Mouse (Mus musculus) hindbrain, postnatal 0 days (tissue): ENCODE measurements at regions not wholly inside any gene's neighbourhood (a gene's known extent, or its start where the extent isn't known, plus 50 kb on each side); places are given as distances from the start of the nearest gene placed in this dataset.
A peak's percentile ranks its signal among the peaks of the same experiment; 100 is the strongest.

Experiments
- ATAC-seq: fragments of 200-750 bp; cut with Nextera tagmentation; 2 replicates; pipeline ENCODE4 v1.8.0; 2017; ENCODE audit warnings: mild to moderate bottlenecking, moderate TSS enrichment, moderate library complexity
- DNase-seq: peaks from one replicate; pipeline ENCODE4 v3.0.0-alpha.2; 2015; ENCODE audit warnings: low spot score
- H3K27ac ChIP-seq: fragments of 300-500 bp; sonication (generic); 2 replicates; pipeline ENCODE4 v1.5.1; 2014; ENCODE audit warnings: mild to moderate bottlenecking
- H3K27me3 ChIP-seq: fragments of 300-500 bp; sonication (generic); 2 replicates; pipeline ENCODE4 v1.6.1; 2014; ENCODE audit warnings: low read length, mixed read lengths; ENCODE audit not compliant: insufficient read depth
- H3K36me3 ChIP-seq: fragments of 300-500 bp; sonication (generic); 2 replicates; pipeline ENCODE4 v1.6.1; 2014; ENCODE audit warnings: low read length, mixed read lengths; ENCODE audit not compliant: insufficient read depth
- H3K4me1 ChIP-seq: fragments of 300-500 bp; sonication (generic); 2 replicates; pipeline ENCODE4 v1.6.1; 2014; ENCODE audit warnings: antibody characterized with exemption, low read length, mixed read lengths; ENCODE audit not compliant: insufficient read depth
- H3K4me2 ChIP-seq: fragments of 300-500 bp; sonication (generic); 2 replicates; pipeline ENCODE4 v1.6.1; 2014; ENCODE audit warnings: low read depth, mild to moderate bottlenecking, low read length, moderate library complexity, mixed read lengths
- H3K4me3 ChIP-seq: fragments of 300-500 bp; sonication (generic); 2 replicates; pipeline ENCODE4 v1.5.1; 2014; ENCODE audit warnings: low read length
- H3K9ac ChIP-seq: fragments of 300-500 bp; sonication (generic); replicated peaks from 2 replicates; pipeline ENCODE4 v1.6.1; 2014; ENCODE audit warnings: mild to moderate bottlenecking, low read length, moderate library complexity, mixed read lengths
- H3K9me3 ChIP-seq: fragments of 300-500 bp; sonication (generic); 2 replicates; pipeline ENCODE4 v1.6.1; 2016; ENCODE audit warnings: low read length, mixed read lengths
- CTCF ChIP-seq: IDR thresholded peaks from 2 replicates; pipeline ENCODE4 v1.5.1; 2016; ENCODE audit warnings: antibody characterized with exemption, control low read depth, low read depth
- WGBS: fragments of 180-500 bp; shearing (Covaris S2); extraction: QIAGEN DNeasy Blood & Tissue Kit; methylation state at CpG from one replicate; pipeline ENCODE4 v1.1.7; 2014; 5-methylcytosine and 5-hydroxymethylcytosine counted together

- Histone ChIP-seq H3K36me3 (no peaks in the 10 kb centered on the region), H3K4me3 (no peak overlapping the region), H3K9ac (no peak overlapping the region), H3K4me1 (no peaks in the 10 kb centered on the region), H3K4me2 (no peak overlapping the region), H3K9me3 (no peaks in the 10 kb centered on the region), H3K27ac (no peak overlapping the region), H3K27me3 (no peaks in the 10 kb centered on the region)
- ATAC-seq (no peak), DNase-seq (no peak)
- no peak for TF ChIP-seq CTCF
- WGBS: 49% methylated on average over 5 of the region's 5 CpGs
Observed at GRCm38 (mm10) chr16:76764994-76765393, 248.5 kb upstream of the Usp25 start.

GRCm38 (mm10) chr16:76762619-76763283 lies 250.8 kb upstream of the Usp25 start:
- no peak overlapping the region for H3K27ac ChIP-seq
- no peak for TF ChIP-seq CTCF
- no peak overlapping the region for H3K9ac ChIP-seq
- H3K36me3 ChIP-seq: no peaks in the 10 kb centered on the region
- H3K9me3 ChIP-seq: no peaks in the 10 kb centered on the region
- H3K4me3 ChIP-seq: no peak overlapping the region
- no peak for DNase-seq
- no peaks in the 10 kb centered on the region for H3K27me3 ChIP-seq
- no peak for ATAC-seq
- no peak overlapping the region for H3K4me2 ChIP-seq
- WGBS: 7% methylated on average over 8 of the region's 8 CpGs
- no peaks in the 10 kb centered on the region for H3K4me1 ChIP-seq

- no peak for DNase-seq
- Histone ChIP-seq H3K4me3 (no peak overlapping the region), H3K27me3 (no peaks in the 10 kb centered on the region), H3K9ac (no peak overlapping the region), H3K9me3 (no peaks in the 10 kb centered on the region), H3K4me2 (no peak overlapping the region), H3K4me1 (no peaks in the 10 kb centered on the region), H3K27ac (no peak overlapping the region), H3K36me3 (no peaks in the 10 kb centered on the region)
- no peak for TF ChIP-seq CTCF
- no peak for ATAC-seq
- 56% methylated on average over 1 of the region's 1 CpGs for WGBS
Observed at GRCm38 (mm10) chr16:76761848-76762247, 251.7 kb upstream of the Usp25 start.

- no peak for ATAC-seq
- H3K27me3 ChIP-seq: no peaks in the 10 kb centered on the region
- no peak overlapping the region for H3K9ac ChIP-seq
- no peak overlapping the region for H3K27ac ChIP-seq
- no peak for DNase-seq
- no peak overlapping the region for H3K4me3 ChIP-seq
- H3K4me2 ChIP-seq: no peak overlapping the region
- no peaks in the 10 kb centered on the region for H3K36me3 ChIP-seq
- H3K4me1 ChIP-seq: no peaks in the 10 kb centered on the region
- WGBS: 98% methylated on average over 1 of the region's 1 CpGs
- no peaks in the 10 kb centered on the region for H3K9me3 ChIP-seq
- no peak for TF ChIP-seq CTCF
Observed at GRCm38 (mm10) chr16:76761004-76761403, 252.5 kb upstream of the Usp25 start.

GRCm38 (mm10) chr16:76754871-76755270 lies 258.6 kb upstream of the Usp25 start:
- H3K4me3 ChIP-seq: no peak overlapping the region
- no peaks in the 10 kb centered on the region for H3K4me1 ChIP-seq
- DNase-seq: no peak
- WGBS: 72% methylated on average over 3 of the region's 3 CpGs
- no peaks in the 10 kb centered on the region for H3K9me3 ChIP-seq
- no peaks in the 10 kb centered on the region for H3K36me3 ChIP-seq
- H3K4me2 ChIP-seq: no peak overlapping the region
- no peak for ATAC-seq
- H3K27me3 ChIP-seq: no peaks in the 10 kb centered on the region
- no peak overlapping the region for H3K9ac ChIP-seq
- no peak for TF ChIP-seq CTCF
- H3K27ac ChIP-seq: no peak overlapping the region

GRCm38 (mm10) chr16:76746385-76746784 lies 267.1 kb upstream of the Usp25 start:
- no peak for DNase-seq
- H3K27me3 ChIP-seq: no peaks in the 10 kb centered on the region
- H3K36me3 ChIP-seq: no peaks in the 10 kb centered on the region
- no peak for TF ChIP-seq CTCF
- H3K4me2 ChIP-seq: no peak overlapping the region
- no peak for ATAC-seq
- WGBS: 94% methylated on average over 3 of the region's 3 CpGs
- no peak overlapping the region for H3K4me3 ChIP-seq
- no peaks in the 10 kb centered on the region for H3K9me3 ChIP-seq
- no peak overlapping the region for H3K9ac ChIP-seq
- no peak overlapping the region for H3K27ac ChIP-seq
- H3K4me1 ChIP-seq: no peaks in the 10 kb centered on the region

GRCm38 (mm10) chr16:76741141-76741540 lies 272.4 kb upstream of the Usp25 start:
- no peaks in the 10 kb centered on the region for H3K27me3 ChIP-seq
- H3K4me2 ChIP-seq: no peak overlapping the region
- WGBS: 31% methylated on average over 3 of the region's 3 CpGs
- no peaks in the 10 kb centered on the region for H3K36me3 ChIP-seq
- H3K9ac ChIP-seq: no peak overlapping the region
- no peaks in the 10 kb centered on the region for H3K9me3 ChIP-seq
- H3K27ac ChIP-seq: no peak overlapping the region
- H3K4me1 ChIP-seq: no peaks in the 10 kb centered on the region
- DNase-seq (peak; percentile 49), ATAC-seq (no peak; the same call in 1 of the 2 replicates)
- H3K4me3 ChIP-seq: no peak overlapping the region
- no peak for TF ChIP-seq CTCF
